Mouse (Mus musculus) adrenal gland, postnatal 4 days (tissue): ENCODE measurements around the gene Aplp2. TPM values are rescaled to one million over a fixed set of nuclear protein-coding genes. Genes with fewer than 3 reads are reported as not detected.
"Not testable (repeated sequence)": the region's sequence is repeated elsewhere in the genome, so short reads cannot be mapped to it uniquely, and the experiment has no call there.

ENCODE experiments used
- DNase-seq, 2 experiments: peaks; one replicate each; pipeline ENCODE4 v3.0.0; 2021 to 2022; ENCODE audit warnings: low spot score in 2 of 2, mixed read lengths in 2 of 2
- total RNA-seq, 2 experiments: library from RNA; stranded (reverse); gene quantifications; 2 replicates each; pipeline ENCODE4 v1.2.3; 2021

Aplp2 gene
- total RNA-seq, 2 experiments from 2014 or later = 518 to 550 TPM

DNA sequence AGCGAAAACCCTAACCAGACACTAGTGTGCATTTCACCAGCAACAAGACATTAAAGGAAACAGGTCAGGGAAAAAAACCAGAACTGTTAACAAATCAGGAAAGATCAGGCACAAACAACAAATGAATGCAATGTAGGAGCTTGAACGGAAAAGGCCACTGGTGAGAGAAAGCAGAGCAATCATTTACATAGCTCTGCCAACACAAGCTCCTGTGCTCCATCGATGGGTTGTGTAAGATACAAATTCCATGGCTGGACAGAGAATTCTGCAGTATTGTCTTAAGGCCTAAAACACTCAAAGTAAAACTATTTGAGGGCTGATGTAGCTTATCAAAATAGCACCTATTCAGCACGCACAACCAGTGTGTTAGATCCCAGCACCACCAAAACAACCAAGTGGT lies 28.6 kb downstream of the Aplp2 start:
- DNase-seq = no peak

GRCm38 (mm10) chr9:31181291-31182085 lies 30.1 kb downstream of the Aplp2 start:
- no peak for DNase-seq

DNA sequence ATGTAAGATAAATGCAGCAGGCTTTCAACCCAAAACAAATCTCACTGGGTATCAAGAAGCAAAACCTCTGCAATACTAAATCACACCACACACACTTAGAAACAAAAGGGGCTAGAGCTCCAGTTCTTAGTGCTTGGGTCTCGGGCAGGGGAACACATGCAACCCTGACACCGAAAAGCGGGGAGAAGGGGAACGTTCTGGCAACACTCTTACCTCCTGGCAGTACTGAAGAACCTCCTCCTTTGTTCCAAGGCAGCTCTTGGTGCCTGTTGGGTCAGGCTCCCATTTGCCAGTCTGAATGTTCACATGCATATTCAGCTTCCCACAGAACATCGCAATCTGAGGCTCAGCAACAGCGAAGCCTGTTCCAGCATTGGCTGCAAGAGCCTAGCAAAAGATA lies 33.9 kb downstream of the Aplp2 start:
- DNase-seq = no peak

- peak; percentile 76 to 83 for DNase-seq
These were observed 35.1 kb downstream of the Aplp2 start for GRCm38 (mm10) chr9:31176379-31177130.

- no peak for DNase-seq
These were observed 35.6 kb downstream of the Aplp2 start for GRCm38 (mm10) chr9:31175978-31176377.

DNA sequence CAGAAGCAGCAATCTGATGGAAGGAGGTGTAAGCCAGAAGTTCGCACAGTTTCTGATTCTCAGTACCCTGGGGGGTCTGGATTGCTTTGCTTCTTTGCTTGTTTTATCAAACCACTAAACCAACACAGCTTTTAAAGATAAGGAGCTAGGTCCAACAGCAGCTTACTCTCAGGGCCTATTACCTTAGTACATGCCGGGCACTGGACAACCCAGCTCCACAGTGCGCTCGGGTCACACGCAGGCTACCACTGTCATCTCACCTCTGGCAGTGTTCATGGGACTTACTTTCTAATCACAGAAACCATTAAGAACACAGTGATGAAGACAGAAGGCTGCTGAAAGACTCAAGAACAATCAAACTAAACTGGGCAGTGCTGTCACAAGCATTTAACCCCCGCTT lies 36.3 kb downstream of the Aplp2 start:
- DNase-seq = no peak

DNA sequence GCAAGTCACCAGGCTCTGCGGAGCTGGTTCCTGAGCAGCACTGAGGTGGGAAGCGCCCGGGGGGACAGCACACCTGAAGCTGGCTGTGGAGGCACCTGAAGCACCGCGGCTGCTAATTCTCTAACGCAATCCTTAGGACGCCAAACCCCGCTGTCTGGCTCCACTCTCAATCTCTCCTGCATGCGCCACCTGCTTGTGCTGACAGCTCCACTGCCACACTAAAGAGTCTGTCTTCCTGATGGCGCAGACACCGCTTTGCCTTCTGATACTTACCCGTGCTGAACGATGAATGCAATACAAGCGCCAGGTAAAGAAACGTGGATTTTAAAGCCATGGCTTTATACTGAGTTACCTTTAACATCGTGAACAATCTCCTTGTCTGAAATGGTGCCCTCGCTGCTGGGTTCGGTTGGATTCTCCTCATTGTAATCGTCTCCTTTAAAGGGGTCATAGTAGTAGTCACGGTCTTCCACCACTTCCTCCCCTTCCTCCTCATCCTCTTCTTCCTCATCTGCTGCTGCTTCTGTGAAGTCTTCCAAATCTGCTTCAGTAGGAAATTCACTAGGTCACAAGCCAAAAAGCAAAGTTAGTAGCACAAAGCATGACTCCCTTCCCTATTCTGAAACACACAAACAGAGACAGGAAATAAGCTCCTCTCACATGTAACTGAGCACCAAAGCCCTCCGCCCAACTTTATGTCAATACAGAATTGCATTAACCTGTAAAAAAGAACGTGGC lies 43.1 kb downstream of the Aplp2 start:
- DNase-seq = no peak

- DNase-seq = no peak
These were observed 44.3 kb downstream of the Aplp2 start for GRCm38 (mm10) chr9:31167305-31167704.

DNA sequence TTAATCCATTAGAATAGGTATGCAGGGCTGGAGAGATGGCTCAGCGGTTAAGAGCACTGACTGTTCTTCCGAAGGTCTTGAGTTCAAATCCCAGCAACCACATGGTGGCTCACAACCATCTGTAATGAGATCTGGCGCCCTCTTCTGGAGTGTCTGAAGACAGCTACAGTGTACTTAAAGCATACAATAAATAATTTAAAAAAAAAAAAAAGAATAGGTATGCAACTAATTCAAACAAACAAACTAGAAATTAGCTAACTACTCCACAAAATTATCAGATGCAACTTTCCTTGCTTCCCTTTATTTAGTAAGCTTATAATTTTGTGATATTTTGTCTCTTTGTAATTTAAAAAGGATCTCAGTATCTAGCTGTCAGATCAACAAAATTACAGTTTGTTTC lies 46.1 kb downstream of the Aplp2 start:
- not testable (repeated sequence) for DNase-seq

- no peak for DNase-seq
These were observed 48.3 kb downstream of the Aplp2 start for GRCm38 (mm10) chr9:31163327-31163726.

DNA sequence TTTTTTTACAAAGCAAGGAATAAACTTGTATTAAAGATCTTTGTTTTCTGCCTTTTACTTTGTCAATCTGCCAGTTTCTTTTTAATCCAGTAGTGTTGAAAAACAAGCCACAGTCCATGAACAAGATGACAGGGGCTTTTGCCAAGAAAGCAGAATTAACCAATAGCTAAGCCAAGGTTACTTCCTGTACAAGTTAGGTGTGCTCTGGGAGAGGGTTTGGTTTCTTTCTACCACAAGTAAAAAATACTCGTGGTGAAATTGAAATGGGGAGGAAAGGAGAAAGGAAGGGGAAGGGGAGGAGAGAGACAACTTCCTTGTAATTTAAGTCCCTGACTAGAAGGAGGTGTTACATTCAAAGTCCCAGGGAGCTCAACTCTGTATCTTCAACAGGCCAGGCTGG lies 48.7 kb downstream of the Aplp2 start:
- DNase-seq = no peak

GRCm38 (mm10) chr9:31159910-31160309 lies 51.7 kb downstream of the Aplp2 start:
- no peak for DNase-seq

DNA sequence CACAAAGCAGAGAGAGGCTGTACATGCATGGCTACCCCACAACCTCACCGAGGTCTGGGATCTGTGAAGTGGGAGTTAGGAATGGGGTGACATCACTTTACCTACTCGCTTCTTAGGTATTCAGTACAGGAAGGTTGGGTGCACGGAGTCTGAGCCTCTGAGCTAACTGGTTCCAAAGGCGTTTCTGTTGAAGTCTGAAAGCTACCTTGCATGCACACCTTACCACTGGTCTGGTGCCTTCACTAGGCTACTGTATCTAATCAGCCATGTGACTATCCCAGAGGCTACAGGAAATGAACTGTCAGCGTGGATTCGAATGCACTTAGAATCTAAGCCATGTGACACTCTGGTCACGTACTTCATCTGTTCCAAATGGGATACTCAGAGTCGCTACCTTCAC lies 55.0 kb downstream of the Aplp2 start:
- no peak for DNase-seq

- no peak for DNase-seq
These were observed 60.6 kb downstream of the Aplp2 start for GRCm38 (mm10) chr9:31151050-31151449.

- DNase-seq = no peak
These were observed 63.5 kb downstream of the Aplp2 start for GRCm38 (mm10) chr9:31148135-31148534.

GRCm38 (mm10) chr9:31145272-31145925 lies 66.2 kb downstream of the Aplp2 start:
- DNase-seq = no peak

DNA sequence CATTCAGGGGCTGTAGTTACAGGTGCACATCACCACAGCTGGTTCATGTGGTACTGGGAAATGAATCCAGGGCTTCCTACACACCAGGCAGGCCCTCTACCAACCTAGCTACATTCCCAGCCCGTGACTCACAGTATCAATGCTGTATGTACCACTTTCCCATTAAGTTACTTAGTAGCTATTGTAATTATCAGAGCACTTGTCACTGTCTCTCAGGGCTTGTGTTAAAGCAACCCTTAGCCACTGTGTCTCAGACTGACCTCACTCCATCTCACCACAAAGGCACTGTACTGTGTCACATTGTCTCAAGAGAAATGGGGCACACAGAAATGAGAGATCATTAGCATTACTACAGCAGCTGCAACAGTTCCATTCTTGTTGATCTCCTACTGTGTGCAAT lies 68.7 kb downstream of the Aplp2 start:
- DNase-seq = no peak

- no peak for DNase-seq
These were observed 78.5 kb downstream of the Aplp2 start for GRCm38 (mm10) chr9:31133131-31133530.

DNA sequence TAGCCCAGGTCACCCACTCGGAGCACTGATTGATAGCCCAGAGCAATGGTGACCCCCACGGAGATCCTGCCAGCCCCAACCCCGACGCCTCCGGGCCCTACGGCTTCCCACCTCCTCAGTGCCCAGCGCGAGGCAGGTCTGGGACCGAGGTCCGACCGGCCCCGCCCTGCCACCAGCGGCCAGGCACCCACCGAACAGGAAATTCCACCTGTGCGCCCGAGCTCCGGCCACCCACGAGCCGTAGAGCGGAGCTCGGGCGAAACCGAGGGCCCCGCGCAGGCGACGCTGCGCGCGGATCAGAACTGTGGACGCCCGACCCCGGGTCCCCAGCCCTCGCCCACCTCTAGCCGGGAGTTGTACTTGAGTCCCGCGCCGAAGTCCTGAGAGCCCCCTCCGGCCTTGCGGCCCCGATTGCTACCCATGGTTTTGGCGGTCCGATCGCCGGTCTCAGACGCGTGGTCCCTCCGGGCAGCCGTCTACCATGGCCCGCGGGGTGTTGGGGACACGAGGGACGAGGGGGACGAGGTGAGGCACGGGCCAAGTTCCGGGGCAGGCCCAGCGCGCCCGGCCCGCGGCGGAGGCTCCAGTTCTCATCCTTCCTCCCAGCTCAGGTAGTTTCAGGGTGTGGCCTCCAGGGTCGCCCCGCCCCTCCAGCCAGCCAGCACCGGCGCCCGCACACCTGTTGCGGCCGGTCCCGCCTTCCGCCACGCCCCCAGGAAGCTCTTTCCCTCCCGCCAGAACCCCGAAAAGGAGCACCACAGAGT lies 80.2 kb downstream of the Aplp2 start, which contains the start of gene St14:
Gene St14, minus strand, starts transcription at position 649 of the 764 bp plus-strand sequence.
- DNase-seq = no peak
